12 mouse cellular contexts compared by ENCODE assay signal in genomic region chr16:14493491-14494114, GRCm38 (mm10).
DNase-seq lines count a peak whose midpoint lies in the region; ATAC-seq and TF ChIP-seq lines count a peak whose summit lies in the region.
"Had no signal": no experiment of that assay in that cellular context is flagged by ENCODE, and none has a peak within 500 bp of the region (broad histone marks: within the 10 kb centered on the region; RNA-seq: fewer than 3 reads in every experiment).

No protein-coding gene starts in this region.

- DNase-seq in CD4-positive, CD25-positive, alpha-beta regulatory T cell, adult 2 months (ENCODE audit: low read depth, low spot score) = peak; percentile 26
- peak; percentile 44 for DNase-seq in kidney, adult 9 months
- no peak for DNase-seq in kidney, adult 18-20 months
- DNase-seq in ES-E14 (ENCODE audit: low read depth, low spot score) = peak; percentile 12
- DNase-seq in forelimb bud, embryonic 11.5 days (ENCODE audit: low read depth, low spot score) = peak; percentile 5
- DNase-seq in urinary bladder, postnatal 4 days (ENCODE audit: low spot score in 2 of 2) = no peak
- DNase-seq: cerebellum, adult 11 months; kidney, adult 11 months had no signal

- WGBS in neural tube, embryonic 15.5 days = 86% methylated on average over 2 of the region's 2 CpGs

- no peak overlapping the region for H3K27ac ChIP-seq in ES-E14 (ENCODE audit: insufficient read depth, low read depth, low read length, poor library complexity, severe bottlenecking)
- no peak overlapping the region for H3K27ac ChIP-seq in neural tube, embryonic 15.5 days (replicated peaks)
- H3K27ac ChIP-seq: limb, embryonic 13.5 days; stomach, embryonic 15.5 days had no signal

- H3K4me2 ChIP-seq in neural tube, embryonic 15.5 days = no peak overlapping the region
- H3K4me2 ChIP-seq: limb, embryonic 13.5 days; stomach, embryonic 15.5 days had no signal

- no peaks in the 10 kb centered on the region for H3K4me1 ChIP-seq in ES-E14 (ENCODE audit: control insufficient read depth in 2 of 2, insufficient read depth in 2 of 2, low read length in 2 of 2, poor library complexity in 1 of 2)
- H3K4me1 ChIP-seq in neural tube, embryonic 15.5 days = no peaks in the 10 kb centered on the region
- H3K4me1 ChIP-seq: limb, embryonic 13.5 days; stomach, embryonic 15.5 days had no signal

- no peaks in the 10 kb centered on the region for H3K36me3 ChIP-seq in ES-E14 (ENCODE audit: control insufficient read depth, insufficient read depth, low read length, poor library complexity, severe bottlenecking)
- H3K36me3 ChIP-seq in neural tube, embryonic 15.5 days = no peaks in the 10 kb centered on the region
- H3K36me3 ChIP-seq: limb, embryonic 13.5 days; stomach, embryonic 15.5 days had no signal

- in situ Hi-C loops in ES-E14 (cut with MboI; ENCODE audit: low sequenced_read_pairs in 2 of 2, unreplicated experiment in 2 of 2) = no loop called here

- no peaks in the 10 kb centered on the region for H3K27me3 ChIP-seq in neural tube, embryonic 15.5 days (replicated peaks)
- H3K27me3 ChIP-seq: limb, embryonic 13.5 days; stomach, embryonic 15.5 days had no signal

- no peak overlapping the region for H3K4me3 ChIP-seq in ES-E14 (ENCODE audit: insufficient read depth in 1 of 2, low read depth in 1 of 2, low read length in 2 of 2, poor library complexity in 1 of 2, severe bottlenecking in 1 of 2)
- no peak overlapping the region for H3K4me3 ChIP-seq in neural tube, embryonic 15.5 days (replicated peaks)
- H3K4me3 ChIP-seq: limb, embryonic 13.5 days; stomach, embryonic 15.5 days had no signal

- H3K9ac ChIP-seq in ES-E14 (ENCODE audit: insufficient read depth, low read depth, low read length, poor library complexity, severe bottlenecking) = no peak overlapping the region
- H3K9ac ChIP-seq in neural tube, embryonic 15.5 days (replicated peaks) = no peak overlapping the region
- H3K9ac ChIP-seq: limb, embryonic 13.5 days; stomach, embryonic 15.5 days had no signal

- ATAC-seq in CD4-positive, CD25-positive, alpha-beta regulatory T cell, adult 4 months = no peak
- ATAC-seq in neural tube, embryonic 15.5 days (ENCODE audit: low FRiP score) = no peak

- no peaks in the 10 kb centered on the region for H3K9me3 ChIP-seq in ES-E14 (ENCODE audit: control insufficient read depth, insufficient read depth, low read depth, low read length)
- H3K9me3 ChIP-seq in neural tube, embryonic 15.5 days (replicated peaks) = no peaks in the 10 kb centered on the region
- H3K9me3 ChIP-seq: limb, embryonic 13.5 days; stomach, embryonic 15.5 days had no signal

TF ChIP-seq in ES-E14, 5 proteins besides CTCF, POLR2A, EP300 and RAD21:
- 0 out of 2 replicates have a peak, but pooled peaks have one; percentile 29 for TF ChIP-seq ZC3H11A (IDR thresholded peaks at IDR 0.05; ENCODE audit: borderline replicate concordance, low read depth, low read length)
- no peak for TF ChIP-seq CHD2 (IDR thresholded peaks at IDR 0.05; ENCODE audit: low read depth, low read length)
- no peak for TF ChIP-seq ZNF384 (IDR thresholded peaks at IDR 0.05; ENCODE audit: low read depth, low read length)
- TF ChIP-seq HCFC1 (IDR thresholded peaks at IDR 0.05; ENCODE audit: borderline replicate concordance, insufficient read depth, low read length) = no peak
- no peak for TF ChIP-seq MAFK (IDR thresholded peaks at IDR 0.05; ENCODE audit: insufficient read depth, low read depth, low read length)
TF ChIP-seq in ES-E14: peak in this region for 1.

Comparison
In these comparisons a context has a peak if more than half of its experiments do, and no peak if none do; other contexts are left out.
1. DNase-seq: peak in CD4-positive, CD25-positive, alpha-beta regulatory T cell, adult 2 months (single experiment), kidney, adult 9 months (single experiment), ES-E14 (single experiment) and forelimb bud, embryonic 11.5 days (single experiment); none in kidney, adult 18-20 months (single experiment) and urinary bladder, postnatal 4 days (0 of 2).